Mouse (Mus musculus) CH12.LX (cell line): ENCODE measurements around the gene Foxk2.

Experiments used
- CTCF ChIP-seq, 2 experiments: IDR thresholded peaks in 1 of 2; conservative IDR thresholded peaks in 1 of 2; 2 replicates each; pipeline ENCODE4 v1.5.1; 2011 to 2012; ENCODE audit warnings: low read depth in 2 of 2, low read length in 2 of 2, improper control_type of control experiment in 1 of 2, inconsistent platforms in 1 of 2, mild to moderate bottlenecking in 1 of 2, moderate library complexity in 1 of 2
- EP300 ChIP-seq: IDR thresholded peaks from 2 replicates; pipeline ENCODE4 v1.6.1; 2011; ENCODE audit warnings: low read length, improper control_type of control experiment
- MAFK ChIP-seq: IDR thresholded peaks from 2 replicates; pipeline ENCODE4 v1.6.1; 2011; ENCODE audit warnings: low read length, improper control_type of control experiment; ENCODE audit not compliant: insufficient replicate concordance
- MAZ ChIP-seq: IDR thresholded peaks from 2 replicates; pipeline ENCODE4 v1.6.1; 2012; ENCODE audit warnings: low read depth, mild to moderate bottlenecking, inconsistent platforms, low read length, improper control_type of control experiment, moderate library complexity
- POLR2A ChIP-seq: IDR thresholded peaks from 2 replicates; pipeline ENCODE4 v1.6.1; 2011; ENCODE audit warnings: low read depth, mild to moderate bottlenecking, improper control_type of control experiment, low read length
- RCOR1 ChIP-seq: conservative IDR thresholded peaks from 2 replicates; pipeline ENCODE4 v1.6.1; 2012; ENCODE audit warnings: low read depth, mild to moderate bottlenecking, inconsistent platforms, low read length, improper control_type of control experiment
- SMC3 ChIP-seq: IDR thresholded peaks from 2 replicates; pipeline ENCODE4 v1.6.1; 2011; ENCODE audit warnings: low read depth, low read length, improper control_type of control experiment
- TCF12 ChIP-seq: IDR thresholded peaks from 2 replicates; pipeline ENCODE4 v1.6.1; 2014; ENCODE audit warnings: low read depth, mild to moderate bottlenecking, inconsistent platforms, low read length, improper control_type of control experiment
- USF1 ChIP-seq: IDR thresholded peaks from 2 replicates; pipeline ENCODE4 v1.6.1; 2014; ENCODE audit warnings: low read depth, mild to moderate bottlenecking, inconsistent platforms, low read length, improper control_type of control experiment
- ZMIZ1 ChIP-seq: IDR thresholded peaks from 2 replicates; pipeline ENCODE4 v1.6.1; 2012; ENCODE audit warnings: low read depth, mild to moderate bottlenecking, inconsistent platforms, low read length, improper control_type of control experiment

- TF ChIP-seq POLR2A (no peak), CTCF (conservative IDR thresholded peaks at IDR 0.05 in 1 of 2, IDR thresholded peaks at IDR 0.05 in 1 of 2; ENCODE audit: low read depth in 2 of 2, low read length in 2 of 2) (no peak), TCF12 (no peak), MAZ (no peak), RCOR1 (no peak), SMC3 (no peak), EP300 (no peak), USF1 (no peak), MAFK (no peak), ZMIZ1 (no peak)
These were observed 569 bp downstream of the Foxk2 start for GRCm38 (mm10) chr11:121260211-121260906.
